Mouse (Mus musculus): ENCODE data around the gene Nfkbia. TPM values are rescaled to one million over a fixed set of nuclear protein-coding genes. Genes with fewer than 3 reads are reported as not detected.

Gene Nfkbia
- total and polyA plus RNA-seq, 3 experiments: 90.6 to 256 (median 94.6) TPM

GRCm38 (mm10) chr12:55466088-55466701, 26.3 kb downstream of the Nfkbia start:
- DNase-seq: peak; percentile 86

- DNase-seq: peak; percentile 33
Measured at GRCm38 (mm10) chr12:55465401-55465983, 27.0 kb downstream of the Nfkbia start.

DNA sequence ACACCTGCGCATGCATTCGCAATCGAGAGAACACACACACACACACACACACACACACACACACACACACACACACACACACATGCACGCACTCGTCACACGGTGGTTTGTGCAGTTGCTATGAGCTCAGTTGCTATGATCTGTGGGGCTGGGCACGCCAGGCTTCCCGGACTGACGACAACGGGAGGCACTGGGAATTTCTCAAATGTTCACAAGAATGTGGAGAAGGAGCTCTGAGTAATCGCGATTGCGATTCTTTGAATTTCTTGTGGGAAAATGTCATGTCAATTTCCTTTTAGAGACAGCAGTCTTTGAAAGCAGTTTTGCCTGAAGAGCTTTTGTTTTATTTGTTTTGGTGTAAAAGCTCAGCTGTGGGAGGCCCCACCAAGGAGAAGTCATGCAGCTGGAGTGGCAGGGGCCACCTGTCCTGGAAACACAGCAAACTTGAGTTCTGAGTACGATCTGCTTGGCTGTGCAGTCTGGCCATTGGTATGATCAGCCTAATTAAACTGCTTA, 27.5 kb downstream of the Nfkbia start:
- DNase-seq: peak; percentile 56

- DNase-seq: peak; percentile 84
Measured at GRCm38 (mm10) chr12:55463992-55464845, 28.2 kb downstream of the Nfkbia start.

GRCm38 (mm10) chr12:55463087-55463486, 29.4 kb downstream of the Nfkbia start:
- DNase-seq: no peak

DNA sequence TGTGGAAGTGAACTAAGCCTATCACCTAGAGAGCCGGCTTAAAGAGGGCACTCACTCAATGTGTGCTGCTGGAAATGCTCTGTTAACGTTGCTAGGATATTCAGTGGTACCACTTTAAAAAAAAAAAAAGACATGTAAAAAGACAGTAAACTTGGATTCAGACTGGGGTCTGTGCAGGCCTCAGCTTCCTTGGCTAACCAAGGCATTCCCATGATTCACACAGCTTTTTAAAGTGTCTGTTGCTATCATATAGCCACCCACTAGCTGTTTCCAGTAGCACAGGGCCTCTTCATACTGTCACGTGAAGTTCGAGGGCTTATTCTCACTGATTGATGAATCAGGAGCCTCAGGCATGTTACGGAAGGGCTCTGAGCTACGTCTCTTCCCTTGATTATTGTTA, 30.0 kb downstream of the Nfkbia start:
- DNase-seq: no peak

DNA sequence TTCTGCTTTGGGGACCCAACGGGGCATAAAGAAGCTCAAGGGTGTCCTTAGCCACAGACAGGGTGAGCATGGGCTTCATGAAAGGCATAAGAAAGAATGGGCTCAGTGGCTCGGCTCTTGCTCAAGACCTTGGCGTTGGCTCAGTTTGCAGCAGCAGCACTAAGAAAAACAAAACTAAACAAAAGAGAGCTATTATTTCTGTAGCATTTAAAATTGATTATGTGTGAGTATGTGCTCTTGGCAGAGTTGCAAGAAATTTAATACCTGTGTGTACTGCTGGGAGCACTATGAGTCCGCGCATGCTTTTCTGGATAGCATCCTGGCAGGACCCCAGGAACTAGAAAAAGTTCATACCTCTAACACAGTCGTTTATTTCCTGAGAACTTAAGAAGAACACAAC, 30.7 kb downstream of the Nfkbia start:
- peak; percentile 42 for DNase-seq

GRCm38 (mm10) chr12:55460900-55461299, 31.5 kb downstream of the Nfkbia start:
- no peak for DNase-seq

DNA sequence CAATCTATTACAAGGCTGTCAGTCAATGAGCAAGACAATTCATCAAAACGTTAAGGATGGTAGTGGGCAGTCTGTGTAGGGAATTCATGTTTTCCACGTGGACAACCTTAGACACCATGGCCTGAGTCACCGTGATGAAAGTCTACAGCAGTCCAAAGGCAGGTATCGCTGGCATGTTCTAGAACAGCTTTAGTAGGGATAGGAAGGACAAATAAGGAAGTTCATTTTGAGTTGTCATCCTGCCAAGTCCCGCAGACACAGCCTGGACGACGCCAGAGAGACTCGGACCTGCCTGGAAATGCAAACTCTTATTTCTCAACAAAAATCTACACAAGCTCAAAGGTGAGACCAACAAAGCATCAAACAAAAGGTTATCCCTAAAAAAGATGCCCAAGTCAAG, 32.7 kb downstream of the Nfkbia start:
- DNase-seq: no peak

GRCm38 (mm10) chr12:55456893-55457292, 35.6 kb downstream of the Nfkbia start:
- DNase-seq: peak; percentile 27

DNA sequence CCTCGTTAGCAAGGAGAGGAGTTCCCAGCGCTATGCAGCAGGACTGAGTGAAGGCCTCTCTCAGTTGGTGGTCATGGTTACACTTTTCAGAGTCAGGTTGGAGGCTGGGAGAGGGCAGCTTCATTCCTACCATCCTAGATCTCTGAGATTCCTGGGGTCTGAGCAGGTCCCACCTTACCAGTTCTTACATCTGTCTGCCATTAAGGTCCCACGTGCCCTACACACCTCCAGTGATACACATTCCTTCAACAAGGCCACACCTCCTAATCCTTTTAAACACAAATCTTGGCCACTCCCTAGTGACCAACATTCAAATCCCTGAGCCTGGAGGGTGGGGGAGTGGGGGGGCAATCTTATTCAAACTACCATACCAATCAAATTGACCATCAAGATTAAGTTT, 36.3 kb downstream of the Nfkbia start:
- no peak for DNase-seq

- no peak for DNase-seq
Measured at GRCm38 (mm10) chr12:55455206-55455605, 37.2 kb downstream of the Nfkbia start.

DNA sequence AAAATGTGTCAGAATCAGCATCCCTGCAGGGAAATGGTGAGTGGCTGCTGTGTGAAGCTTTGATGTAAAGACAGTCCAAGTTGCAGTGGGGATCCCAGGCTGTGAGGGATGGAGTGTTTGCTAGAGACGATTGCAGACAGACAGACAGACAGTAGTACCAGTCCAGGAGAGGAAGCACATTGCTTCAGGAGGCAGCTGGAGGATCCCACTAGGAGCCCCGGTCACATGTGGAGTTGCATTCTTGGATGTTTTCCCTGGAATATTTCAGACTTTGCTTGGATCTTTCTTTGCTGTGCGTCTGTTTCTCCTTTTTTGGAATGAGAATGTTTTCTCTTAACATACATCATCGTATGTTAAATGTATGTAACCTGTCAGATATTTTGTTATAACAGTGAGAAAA, 38.5 kb downstream of the Nfkbia start:
- DNase-seq: no peak

DNA sequence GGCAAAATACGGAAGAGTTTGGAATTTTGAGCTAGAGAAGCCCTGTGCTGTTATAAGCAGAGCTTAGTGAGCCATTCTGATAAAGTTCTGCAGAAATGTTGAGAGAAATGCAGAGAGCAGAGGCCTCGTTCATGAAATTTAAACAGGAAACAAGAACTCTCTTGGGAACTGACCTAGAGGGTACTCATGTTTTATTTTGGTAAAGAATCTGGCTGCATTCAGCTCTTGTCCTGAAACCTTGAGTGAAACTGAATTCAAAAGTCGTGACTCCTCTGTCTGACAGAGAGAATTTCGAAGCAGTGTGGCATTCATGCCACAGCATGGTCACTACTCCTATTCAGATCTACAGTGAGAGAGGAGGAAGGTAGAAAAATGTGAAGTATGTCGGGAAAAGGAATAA, 39.6 kb downstream of the Nfkbia start:
- DNase-seq: no peak

DNA sequence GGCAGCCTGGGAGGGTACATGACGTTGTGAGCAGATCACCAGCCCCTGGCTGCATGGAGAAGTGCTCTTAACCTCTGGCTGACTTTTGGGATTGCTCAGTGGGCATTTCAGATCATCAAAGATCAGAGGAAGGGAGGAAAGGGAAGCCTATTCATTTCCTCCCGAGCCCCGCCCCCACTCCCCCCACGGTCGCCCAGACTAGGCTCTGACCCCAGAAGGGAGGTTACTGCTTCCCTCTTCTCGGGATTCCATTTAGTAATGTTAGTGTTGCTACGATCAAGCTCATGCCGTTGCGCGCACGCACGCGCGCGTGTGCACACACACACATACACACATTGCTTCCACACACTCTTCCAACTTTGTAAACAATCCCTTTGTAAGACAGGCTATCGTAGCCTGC, 42.0 kb downstream of the Nfkbia start:
- peak; percentile 40 for DNase-seq

- no peak for DNase-seq
Measured at GRCm38 (mm10) chr12:55449048-55449447, 43.4 kb downstream of the Nfkbia start.

DNA sequence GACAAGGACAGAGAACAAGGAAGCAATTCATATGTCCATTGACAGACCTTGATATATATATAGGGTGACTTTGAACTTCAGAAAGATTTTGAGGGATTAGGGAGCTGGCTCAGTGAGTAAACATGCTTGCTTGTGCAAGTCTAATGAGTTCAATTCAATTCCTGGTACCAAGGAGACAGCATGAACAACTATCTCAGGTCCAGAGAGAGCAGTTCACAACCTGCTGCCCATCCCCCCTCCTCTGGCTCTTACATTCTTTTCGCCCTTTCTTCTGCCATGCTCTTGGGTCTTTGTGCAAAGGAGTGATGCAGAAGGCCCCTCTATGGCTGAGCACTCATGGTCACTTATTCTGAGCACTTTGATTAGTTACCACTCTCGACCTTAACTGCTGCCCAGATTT, 44.0 kb downstream of the Nfkbia start:
- no peak for DNase-seq

DNA sequence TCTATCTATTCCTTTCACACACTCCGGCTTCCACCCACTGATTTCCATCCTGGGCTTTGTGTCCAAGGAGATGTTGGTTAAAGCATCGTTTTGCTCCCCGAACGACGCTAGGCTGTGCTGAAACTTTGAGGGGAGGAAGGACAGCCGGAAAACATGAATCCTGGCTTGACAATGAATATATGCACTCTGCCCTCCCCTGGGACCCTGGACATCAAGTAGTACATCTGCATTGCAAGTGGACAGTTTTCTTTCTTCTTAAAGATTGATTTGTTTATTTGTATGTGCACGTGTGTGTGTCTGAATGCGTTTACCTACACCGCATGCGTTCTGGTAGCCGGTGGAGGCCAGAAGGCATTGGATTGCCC, 45.1 kb downstream of the Nfkbia start:
- no peak for DNase-seq

DNA sequence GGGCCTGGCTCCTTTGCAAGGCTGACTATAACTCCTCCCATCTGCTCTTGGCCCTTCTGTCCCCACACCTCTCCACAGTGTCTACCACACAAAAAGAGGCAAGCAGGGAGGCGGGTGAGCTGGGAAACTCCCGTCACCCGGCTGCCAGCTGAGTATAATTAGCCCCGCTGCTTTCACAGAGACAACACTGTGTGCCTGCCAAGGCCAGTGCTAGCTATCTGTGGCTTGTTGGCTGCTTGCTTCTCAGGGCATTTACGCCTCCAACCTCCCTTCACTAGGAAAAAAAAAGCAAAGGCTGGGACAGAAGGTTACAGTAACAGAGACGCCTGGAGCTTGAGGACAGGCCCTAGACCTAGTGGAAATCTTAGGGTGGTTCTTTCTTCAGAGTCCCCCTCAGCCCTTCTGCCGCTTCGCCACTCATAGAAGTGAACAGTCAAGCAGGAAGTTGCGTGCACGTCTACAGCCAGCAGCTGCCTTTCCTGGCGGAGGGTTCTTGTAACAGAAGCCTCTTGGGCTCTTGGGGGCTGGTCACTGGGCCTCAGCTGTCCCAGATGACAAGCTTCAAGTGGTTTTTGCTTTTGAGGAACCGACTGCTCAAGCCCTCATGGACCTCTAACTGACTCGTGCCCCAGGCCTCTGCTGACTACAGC, 45.6 kb downstream of the Nfkbia start:
- DNase-seq: peak; percentile 79

GRCm38 (mm10) chr12:55446366-55446745, 46.1 kb downstream of the Nfkbia start:
- DNase-seq: no peak

DNA sequence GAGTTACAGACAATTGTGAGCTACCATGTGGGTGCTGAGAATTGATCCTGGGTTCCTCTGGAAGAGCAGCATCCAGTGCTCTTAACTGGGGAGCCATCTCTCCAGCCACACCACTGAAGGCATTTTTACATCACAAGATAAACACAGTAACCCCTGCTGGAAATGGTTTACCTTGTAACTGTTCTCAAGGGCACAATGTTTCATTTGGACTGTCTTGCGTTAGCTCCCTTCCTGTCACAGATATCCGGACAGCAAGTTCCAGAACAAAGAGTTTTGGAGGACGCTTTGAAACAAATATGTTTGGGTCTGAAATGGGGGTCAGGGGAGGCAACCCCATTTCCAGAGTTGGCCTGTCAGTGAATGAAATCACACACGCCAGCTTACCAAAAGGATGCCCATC, 46.9 kb downstream of the Nfkbia start:
- no peak for DNase-seq

DNA sequence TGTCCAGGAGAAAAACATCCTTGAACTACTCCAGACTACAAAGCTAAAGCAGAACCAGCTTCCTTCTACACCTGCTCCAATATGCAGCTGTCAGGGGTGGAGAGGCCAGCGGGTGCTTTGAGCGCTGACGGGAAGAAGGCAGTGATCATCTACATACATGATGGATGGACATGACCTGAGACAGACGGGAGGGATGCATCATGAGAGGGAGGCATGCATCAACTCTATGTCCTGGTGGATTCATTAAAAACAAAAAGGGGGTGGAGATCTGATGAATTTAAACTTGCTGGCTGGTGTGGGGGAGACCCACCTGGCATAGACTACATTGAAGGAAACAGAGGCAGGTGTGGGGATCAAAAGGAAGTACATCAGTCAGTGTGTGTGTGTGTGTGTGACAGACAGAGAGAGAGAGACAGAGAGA, 48.4 kb downstream of the Nfkbia start:
- no peak for DNase-seq

Data from adrenal gland, adult 2 months (tissue).